Mouse (Mus musculus) kidney, postnatal 10 days (tissue): ENCODE data around the gene Ing1.

ENCODE experiments used
- DNase-seq: peaks from one replicate; pipeline ENCODE4 v3.0.0; 2021; ENCODE audit warnings: mixed read lengths

Ing1 gene

DNA sequence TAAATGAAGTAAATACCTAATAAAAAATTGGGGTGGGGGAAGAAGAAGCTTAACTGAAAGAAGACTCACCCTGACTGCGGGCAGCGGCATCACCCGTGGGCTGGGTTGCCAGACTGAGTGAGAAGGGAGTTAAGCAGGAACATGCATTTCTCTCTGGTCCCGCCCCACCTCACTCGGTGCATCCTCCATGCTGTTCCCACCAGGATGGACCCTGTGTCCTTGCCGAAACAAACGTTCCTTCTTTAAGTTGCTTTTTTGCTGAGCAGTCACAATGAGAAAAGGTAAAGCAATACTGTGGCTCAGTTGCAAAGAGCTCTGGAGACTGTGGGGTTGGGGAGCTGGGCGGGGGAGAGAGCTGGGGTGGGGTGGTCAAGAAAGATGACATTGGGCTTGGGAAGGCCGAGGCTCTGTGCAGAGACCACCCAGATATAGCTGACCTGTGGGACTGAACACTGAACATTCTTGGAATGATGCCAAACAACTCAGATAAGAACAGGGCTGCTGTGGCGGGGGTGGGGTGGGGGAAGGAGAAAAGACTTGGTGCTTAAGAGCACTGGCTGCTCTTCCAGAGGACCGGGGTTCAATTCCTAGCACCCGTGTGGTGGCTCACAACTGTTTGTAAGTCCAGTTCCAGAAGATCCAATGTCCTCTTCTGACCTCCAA, 38.0 kb downstream of the Ing1 start:
- DNase-seq = no peak

DNA sequence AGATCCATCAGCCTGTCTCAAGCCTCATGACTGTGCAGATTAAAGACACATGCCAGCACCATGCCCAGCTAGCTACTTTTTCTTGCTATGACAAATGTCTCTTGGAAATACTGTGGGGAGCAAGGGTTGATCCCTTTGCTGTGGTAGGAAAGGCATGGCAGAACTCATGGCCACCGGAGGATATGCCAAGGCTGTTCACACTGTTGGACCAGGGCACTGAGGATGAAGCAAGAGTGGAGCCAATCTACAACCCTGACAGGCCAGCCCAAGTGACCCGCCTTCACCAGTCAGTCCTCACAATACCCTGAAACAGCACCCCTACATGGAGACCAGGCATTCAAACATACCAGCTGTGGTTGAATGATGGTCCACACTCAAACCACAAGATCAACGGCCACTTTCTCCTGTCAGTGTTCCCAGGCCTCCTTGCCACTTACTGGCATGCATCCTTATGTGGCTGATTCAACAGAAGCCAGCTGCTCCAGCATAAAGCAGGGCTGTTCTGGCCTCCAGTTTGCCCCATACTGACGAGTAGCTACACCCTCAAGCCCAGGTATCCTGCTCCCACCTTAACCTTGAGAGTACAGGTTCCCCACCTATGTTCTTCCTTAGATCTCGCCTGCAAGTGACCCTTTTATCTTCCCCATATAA, 45.1 kb downstream of the Ing1 start:
- no peak for DNase-seq

DNA sequence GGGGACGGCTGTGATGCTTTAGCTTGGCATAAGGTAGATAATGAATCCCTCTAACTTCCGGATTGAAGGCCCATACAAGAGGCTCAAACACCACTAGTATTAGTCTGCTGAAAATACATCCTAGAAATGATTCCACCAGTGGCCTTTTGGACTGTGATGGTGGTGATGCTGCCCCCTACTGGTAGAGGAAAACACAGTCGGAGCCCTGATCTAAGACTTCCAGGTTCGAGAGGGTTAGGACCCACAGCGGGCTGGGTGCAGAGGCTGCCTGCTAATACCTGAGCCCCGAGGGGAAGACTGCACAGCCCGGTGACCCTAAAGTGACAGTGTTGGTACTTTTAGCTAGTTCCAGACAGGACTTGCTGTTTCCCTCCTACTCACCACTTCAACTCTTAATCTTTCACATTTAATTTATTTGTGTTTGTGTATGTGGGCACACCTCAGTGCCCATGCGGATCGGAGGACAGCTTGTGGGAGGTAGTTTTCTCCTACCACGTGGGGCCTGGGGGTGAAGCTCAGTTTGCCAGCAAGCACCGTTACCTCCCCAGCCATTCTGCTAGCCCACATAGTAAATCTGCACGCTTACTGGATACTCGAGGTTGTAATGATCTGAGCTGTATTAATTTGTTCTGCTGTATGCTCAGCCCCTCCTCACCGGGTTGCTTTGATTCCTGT, 46.8 kb downstream of the Ing1 start:
- DNase-seq = peak; percentile 81

DNA sequence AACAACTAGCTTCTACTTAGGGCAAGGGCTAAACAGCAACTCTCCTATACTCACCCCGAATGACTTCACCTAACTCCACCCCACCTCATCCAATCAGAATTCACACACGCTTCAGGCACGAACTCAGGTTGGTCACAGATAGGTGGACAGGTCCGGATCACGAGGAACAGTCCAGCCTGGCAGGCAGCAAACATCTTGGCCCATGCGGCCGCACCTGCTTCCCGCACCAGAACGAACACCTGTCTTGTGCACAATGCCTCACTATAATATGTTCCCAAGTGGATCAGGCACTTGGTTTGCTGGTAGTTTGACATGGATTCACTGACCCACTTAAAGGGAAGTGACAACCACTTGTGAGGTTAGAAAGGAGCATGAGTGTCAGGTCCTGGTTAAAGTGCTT, 53.5 kb downstream of the Ing1 start:
- no peak for DNase-seq
